10 mouse cellular contexts compared by ENCODE assay signal in the genomic region with DNA sequence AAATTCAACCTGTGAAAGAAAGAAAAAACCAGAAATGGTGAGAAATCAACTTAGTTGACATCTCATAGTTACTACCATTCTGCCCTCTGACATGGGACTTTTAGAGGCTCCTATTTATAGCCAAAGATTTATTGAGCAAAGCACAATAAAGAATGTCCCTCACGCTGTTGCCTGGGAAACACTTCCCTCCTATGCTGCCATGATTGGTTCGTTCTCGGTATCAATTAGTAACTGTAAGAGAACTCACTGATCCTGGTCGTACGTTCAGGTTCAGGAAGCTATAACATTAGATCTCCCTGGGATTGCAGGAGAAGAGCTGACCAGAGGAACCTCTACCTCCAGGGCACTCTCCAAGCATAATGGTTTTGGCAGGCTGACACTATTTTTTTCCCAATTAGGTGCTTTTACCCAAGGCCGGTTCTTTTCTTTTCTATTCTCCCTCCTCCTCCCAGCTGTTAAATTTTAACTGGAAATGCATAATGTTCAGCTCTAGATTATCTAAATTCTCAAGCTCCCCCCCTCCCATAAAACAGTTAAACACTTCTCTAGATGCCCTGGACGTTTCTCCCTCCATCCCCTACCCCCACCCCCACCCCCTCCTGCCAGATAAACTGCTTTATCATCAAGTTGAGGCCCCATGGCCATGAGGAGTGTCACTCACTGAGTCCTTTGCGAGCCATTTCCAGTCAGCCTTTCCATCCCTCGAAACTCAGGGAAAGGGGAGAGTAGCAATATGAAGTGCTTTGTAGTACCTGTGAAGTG.
A peak's percentile ranks its signal among the peaks of the same experiment; 100 is the strongest.
DNase-seq lines count a peak whose midpoint lies in the region; ATAC-seq and TF ChIP-seq lines count a peak whose summit lies in the region.
"Had no signal": no experiment of that assay in that cellular context is flagged by ENCODE, and none has a peak within 500 bp of the region (broad histone marks: within the 10 kb centered on the region; RNA-seq: fewer than 3 reads in every experiment).

No protein-coding gene starts in this region.

- no peak for DNase-seq in forebrain, embryonic 11.5 days (ENCODE audit: low spot score)
- DNase-seq in forebrain, embryonic 10.5 days (ENCODE audit: extremely low spot score, low spot score) = no peak
- DNase-seq in neural tube, embryonic 11.5 days (ENCODE audit: low spot score) = peak; percentile 42
- no peak for DNase-seq in neural tube, embryonic 10.5 days (ENCODE audit: extremely low spot score, low spot score)
- no peak for DNase-seq in left cerebral cortex, postnatal 25 days (ENCODE audit: low spot score in 2 of 2)
- no peak for DNase-seq in ovary, adult 18-20 months (ENCODE audit: low spot score)
- DNase-seq: cerebellum, adult 11-12 months; left cerebral cortex, postnatal 4 days had no signal

- TF ChIP-seq CTCF in intestine, postnatal 0 days (IDR thresholded peaks at IDR 0.05; ENCODE audit: low read depth) = no peak

- H3K4me2 ChIP-seq in forebrain, embryonic 11.5 days (ENCODE audit: low read depth, low read length, severe bottlenecking) = 0 out of 2 replicates have a peak overlapping the region, but pooled peaks have one; percentile 15
- peak overlapping the region; percentile 30 for H3K4me2 ChIP-seq in neural tube, embryonic 11.5 days (ENCODE audit: low read depth)
- H3K4me2 ChIP-seq in intestine, postnatal 0 days (replicated peaks; ENCODE audit: low read depth) = peak overlapping the region; percentile 35
- peak overlapping the region; percentile 25 for H3K4me2 ChIP-seq in neural tube, embryonic 15.5 days

- WGBS in forebrain, embryonic 11.5 days = 37% methylated on average over 9 of the region's 9 CpGs
- WGBS in forebrain, embryonic 10.5 days = 51% methylated on average over 9 of the region's 9 CpGs
- WGBS in neural tube, embryonic 11.5 days = 15% methylated on average over 9 of the region's 9 CpGs
- WGBS in intestine, postnatal 0 days = 12% methylated on average over 9 of the region's 9 CpGs
- WGBS in neural tube, embryonic 15.5 days = 6% methylated on average over 9 of the region's 9 CpGs

- ATAC-seq in forebrain, embryonic 11.5 days (replicated peaks; ENCODE audit: low FRiP score) = 0 out of 2 replicates have a peak, but pooled peaks have one; percentile 30
- ATAC-seq in neural tube, embryonic 11.5 days (ENCODE audit: insufficient read depth, low FRiP score, low TSS enrichment) = peak; percentile 75
- ATAC-seq in intestine, postnatal 0 days = no peak
- ATAC-seq in neural tube, embryonic 15.5 days (ENCODE audit: low FRiP score) = peak; percentile 74

- no peak overlapping the region; the same call in 1 of the 2 replicates for H3K9ac ChIP-seq in forebrain, embryonic 11.5 days (ENCODE audit: low read length)
- H3K9ac ChIP-seq in neural tube, embryonic 11.5 days (ENCODE audit: low read length) = no peak overlapping the region
- H3K9ac ChIP-seq in intestine, postnatal 0 days (ENCODE audit: low read depth, low read length) = no peak overlapping the region
- no peak overlapping the region for H3K9ac ChIP-seq in neural tube, embryonic 15.5 days (replicated peaks)

- H3K36me3 ChIP-seq in forebrain, embryonic 11.5 days (ENCODE audit: control insufficient read depth, insufficient read depth, low read length) = no peaks in the 10 kb centered on the region
- H3K36me3 ChIP-seq in forebrain, embryonic 10.5 days (replicated peaks) = no peaks in the 10 kb centered on the region
- H3K36me3 ChIP-seq in neural tube, embryonic 11.5 days (ENCODE audit: control insufficient read depth, insufficient read depth, low read length) = no peaks in the 10 kb centered on the region
- no peaks in the 10 kb centered on the region for H3K36me3 ChIP-seq in intestine, postnatal 0 days (ENCODE audit: control insufficient read depth, insufficient read depth)
- H3K36me3 ChIP-seq in neural tube, embryonic 15.5 days = no peaks in the 10 kb centered on the region

- H3K9me3 ChIP-seq in forebrain, embryonic 11.5 days (ENCODE audit: control insufficient read depth, low read length) = no peaks in the 10 kb centered on the region
- no peaks in the 10 kb centered on the region for H3K9me3 ChIP-seq in forebrain, embryonic 10.5 days
- H3K9me3 ChIP-seq in neural tube, embryonic 11.5 days (ENCODE audit: control insufficient read depth, low read length) = no peaks in the 10 kb centered on the region
- no peaks in the 10 kb centered on the region for H3K9me3 ChIP-seq in intestine, postnatal 0 days (ENCODE audit: control insufficient read depth)
- no peaks in the 10 kb centered on the region for H3K9me3 ChIP-seq in neural tube, embryonic 15.5 days (replicated peaks)

- H3K4me3 ChIP-seq in forebrain, embryonic 11.5 days (ENCODE audit: low read depth, low read length) = no peak overlapping the region
- no peak overlapping the region for H3K4me3 ChIP-seq in forebrain, embryonic 10.5 days
- no peak overlapping the region for H3K4me3 ChIP-seq in neural tube, embryonic 11.5 days (ENCODE audit: low read depth, low read length)
- no peak overlapping the region for H3K4me3 ChIP-seq in intestine, postnatal 0 days (ENCODE audit: low read depth, low read length)
- no peak overlapping the region for H3K4me3 ChIP-seq in neural tube, embryonic 15.5 days (replicated peaks)

- intact Hi-C loops in left cerebral cortex, postnatal 25 days (cut with DNase I) = no loop called here

- peaks cover 6% of the 10 kb centered on the region; the same call in 1 of the 2 replicates for H3K4me1 ChIP-seq in forebrain, embryonic 11.5 days (replicated peaks; ENCODE audit: control insufficient read depth, insufficient read depth, low read length)
- peaks cover 19% of the 10 kb centered on the region for H3K4me1 ChIP-seq in forebrain, embryonic 10.5 days
- H3K4me1 ChIP-seq in neural tube, embryonic 11.5 days (ENCODE audit: control insufficient read depth, insufficient read depth, low read length) = peaks cover 9% of the 10 kb centered on the region
- no peaks in the 10 kb centered on the region for H3K4me1 ChIP-seq in intestine, postnatal 0 days (replicated peaks; ENCODE audit: control insufficient read depth, insufficient read depth, low read length)
- H3K4me1 ChIP-seq in neural tube, embryonic 15.5 days = peaks cover 28% of the 10 kb centered on the region

- no peaks in the 10 kb centered on the region for H3K27me3 ChIP-seq in forebrain, embryonic 11.5 days (ENCODE audit: control insufficient read depth, insufficient read depth, low read length)
- no peaks in the 10 kb centered on the region for H3K27me3 ChIP-seq in forebrain, embryonic 10.5 days (ENCODE audit: poor library complexity, severe bottlenecking)
- no peaks in the 10 kb centered on the region for H3K27me3 ChIP-seq in neural tube, embryonic 11.5 days (ENCODE audit: control insufficient read depth, insufficient read depth, low read length)
- H3K27me3 ChIP-seq in intestine, postnatal 0 days (replicated peaks; ENCODE audit: control insufficient read depth, insufficient read depth, low read length) = no peaks in the 10 kb centered on the region
- no peaks in the 10 kb centered on the region for H3K27me3 ChIP-seq in neural tube, embryonic 15.5 days (replicated peaks)

- no peak overlapping the region for H3K27ac ChIP-seq in forebrain, embryonic 11.5 days (ENCODE audit: low read depth, low read length)
- H3K27ac ChIP-seq in forebrain, embryonic 10.5 days = no peak overlapping the region
- H3K27ac ChIP-seq in neural tube, embryonic 11.5 days (ENCODE audit: low read depth, low read length) = 0 out of 2 replicates have a peak overlapping the region, but pooled peaks have one; percentile 23
- no peak overlapping the region for H3K27ac ChIP-seq in intestine, postnatal 0 days (ENCODE audit: low read depth, low read length)
- H3K27ac ChIP-seq in neural tube, embryonic 15.5 days (replicated peaks) = peak overlapping the region; percentile 24; the same call in 1 of the 2 replicates

Comparison
In these comparisons a context has a peak if more than half of its experiments do, and no peak if none do; other contexts are left out.
1. H3K27ac ChIP-seq: peak in neural tube, embryonic 11.5 days (single experiment) and neural tube, embryonic 15.5 days (single experiment); none in forebrain, embryonic 11.5 days (single experiment), forebrain, embryonic 10.5 days (single experiment) and intestine, postnatal 0 days (single experiment).
2. Peak in every context shown above with its lines, with median percentiles within 50 percentile points of each other: H3K4me2 ChIP-seq.